Mouse (Mus musculus) bone marrow macrophage, adult 2 months (primary cell): ENCODE measurements around the gene Gpsm2.

Source experiments
- CTCF ChIP-seq: IDR thresholded peaks from 2 replicates; pipeline ENCODE4 v1.5.1; 2012; ENCODE audit warnings: low read depth, mild to moderate bottlenecking, low read length, moderate library complexity
- POLR2A ChIP-seq: IDR thresholded peaks from 2 replicates; pipeline ENCODE4 v1.6.1; 2012; ENCODE audit warnings: mild to moderate bottlenecking, low read depth, low read length, borderline replicate concordance

DNA sequence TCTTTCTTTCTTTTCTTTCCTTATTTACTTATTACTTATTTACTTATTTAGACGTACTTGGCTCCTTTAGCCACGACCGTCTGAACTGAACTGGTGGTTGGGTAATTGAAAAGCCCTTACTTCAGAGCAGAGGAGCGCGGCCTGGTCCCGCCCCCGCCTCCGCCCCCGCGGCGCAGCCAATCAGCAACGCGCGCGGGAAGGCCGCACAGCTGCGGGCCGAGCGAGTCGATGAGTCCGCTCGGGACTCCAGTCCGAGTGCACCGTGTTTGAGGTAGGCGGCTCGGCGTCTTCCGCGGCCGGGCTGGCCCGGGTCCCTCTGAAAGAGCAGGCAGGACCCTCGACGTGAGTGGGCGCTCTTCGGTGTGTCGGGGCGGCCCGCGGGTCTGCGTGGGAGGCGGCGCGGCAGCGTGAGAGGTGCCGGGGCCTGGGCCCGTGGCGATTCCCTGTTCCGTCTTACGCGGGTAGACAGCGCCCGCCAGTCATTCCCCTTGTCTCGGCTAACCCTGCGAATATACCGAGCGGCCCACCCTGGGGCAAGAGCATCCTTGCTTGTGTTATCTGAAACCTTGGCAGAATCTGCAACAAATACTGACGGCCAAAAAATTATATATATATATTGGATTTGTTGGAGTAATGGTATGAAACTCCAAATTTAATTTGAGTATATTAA is 68.3 kb downstream of the Gpsm2 start, which contains the start of gene Clcc1:
- TF ChIP-seq POLR2A (peak; percentile 58; the same call in 1 of the 2 replicates), CTCF (no peak)
